In genomic region chr15:101983315-101983948, GRCm38 (mm10) we compare ENCODE assay signal across 8 mouse cellular contexts. TPM values are rescaled to one million over a fixed set of nuclear protein-coding genes. Genes with fewer than 3 reads are reported as not detected.
DNase-seq lines count a peak whose midpoint lies in the region; TF ChIP-seq lines count a peak whose summit lies in the region.

No protein-coding gene starts in this region.

- H3K27ac ChIP-seq in heart, adult 2 months: peak overlapping the region; percentile 80
- H3K27ac ChIP-seq in ES-E14 (ENCODE audit: insufficient read depth, low read depth, low read length, poor library complexity, severe bottlenecking): no peak overlapping the region
- peak overlapping the region; percentile 86 for H3K27ac ChIP-seq in hindbrain, embryonic 10.5 days
- peak overlapping the region; percentile 81 for H3K27ac ChIP-seq in midbrain, embryonic 10.5 days (replicated peaks)

- no peaks in the 10 kb centered on the region for H3K27me3 ChIP-seq in heart, adult 2 months (ENCODE audit: control insufficient read depth, insufficient read depth, low read length)
- peaks cover 5% of the 10 kb centered on the region; the same call in 1 of the 2 replicates for H3K27me3 ChIP-seq in hindbrain, embryonic 10.5 days (ENCODE audit: insufficient read depth, poor library complexity, severe bottlenecking)
- H3K27me3 ChIP-seq in midbrain, embryonic 10.5 days (ENCODE audit: low read depth, poor library complexity, severe bottlenecking): no peaks in the 10 kb centered on the region

- TF ChIP-seq POLR2A in heart, adult 2 months (IDR thresholded peaks at IDR 0.05; ENCODE audit: insufficient read depth, low read depth, low read length): no peak

- in situ Hi-C loops in ES-E14 (cut with MboI; ENCODE audit: low sequenced_read_pairs in 2 of 2, unreplicated experiment in 2 of 2): loop anchor here (10.0 to 25.0 kb wide), 2 partner anchors 646 to 649 kb away; no protein-coding TSS in a partner anchor

- no peak overlapping the region for H3K9ac ChIP-seq in heart, adult 2 months (ENCODE audit: low read depth, low read length)
- H3K9ac ChIP-seq in ES-E14 (ENCODE audit: insufficient read depth, low read depth, low read length, poor library complexity, severe bottlenecking): peak overlapping the region; percentile 64

- no peaks in the 10 kb centered on the region for H3K79me2 ChIP-seq in heart, adult 2 months (replicated peaks; ENCODE audit: control insufficient read depth, insufficient read depth, low read length)

- DNase-seq in heart, adult 2 months: peak in 1 of 2 experiments; percentile 30
- DNase-seq in heart, postnatal 25 days (ENCODE audit: low spot score): no peak
- no peak for DNase-seq in ES-E14 (ENCODE audit: low read depth, low spot score)
- DNase-seq in hindbrain, embryonic 10.5 days (ENCODE audit: low spot score): no peak
- DNase-seq in midbrain, embryonic 10.5 days (ENCODE audit: low spot score): no peak
- DNase-seq in adrenal gland, adult 2 months: no peak
- no peak for DNase-seq in spleen, adult 12 weeks (ENCODE audit: low spot score)
- no peak for DNase-seq in thymus, postnatal 36 days

- 71% methylated on average over 13 of the region's 13 CpGs for WGBS in heart, adult 2 months
- 76% methylated on average over 13 of the region's 13 CpGs for WGBS in hindbrain, embryonic 10.5 days
- 83% methylated on average over 13 of the region's 13 CpGs for WGBS in midbrain, embryonic 10.5 days

- H3K4me1 ChIP-seq in heart, adult 2 months (ENCODE audit: control insufficient read depth, insufficient read depth, low read length): peaks cover 3% of the 10 kb centered on the region; the same call in 1 of the 2 replicates
- peaks cover 0 to 8% of the 10 kb centered on the region in 2 experiments; a peak in 1 of 4 replicates for H3K4me1 ChIP-seq in ES-E14 (ENCODE audit: control insufficient read depth in 2 of 2, insufficient read depth in 2 of 2, low read length in 2 of 2, poor library complexity in 1 of 2)
- H3K4me1 ChIP-seq in hindbrain, embryonic 10.5 days (replicated peaks): peaks cover 17% of the 10 kb centered on the region
- H3K4me1 ChIP-seq in midbrain, embryonic 10.5 days: peaks cover 20% of the 10 kb centered on the region

- intact Hi-C loops in heart, adult 2 months (cut with DNase I): loop anchor here (10.0 kb wide), 1 partner anchor 241 kb away; no protein-coding TSS in a partner anchor
- intact Hi-C loops in heart, postnatal 25 days (cut with DNase I): loop anchor here (10.0 kb wide), 2 partner anchors 241 to 739 kb away; no protein-coding TSS in a partner anchor

- TF ChIP-seq EP300 in heart, adult 2 months (IDR thresholded peaks at IDR 0.05; ENCODE audit: insufficient read depth, low read depth, low read length): no peak

- no peak overlapping the region for H3K4me3 ChIP-seq in heart, adult 2 months
- H3K4me3 ChIP-seq in ES-E14 (ENCODE audit: insufficient read depth in 1 of 2, low read depth in 1 of 2, low read length in 2 of 2, poor library complexity in 1 of 2, severe bottlenecking in 1 of 2): peak overlapping the region in 1 of 2 experiments; percentile 15; a peak in 1 of 4 replicates
- peak overlapping the region; percentile 44 for H3K4me3 ChIP-seq in hindbrain, embryonic 10.5 days
- H3K4me3 ChIP-seq in midbrain, embryonic 10.5 days: peak overlapping the region; percentile 47

- no peaks in the 10 kb centered on the region for H3K36me3 ChIP-seq in heart, adult 2 months (ENCODE audit: control insufficient read depth, insufficient read depth, low read length)
- no peaks in the 10 kb centered on the region for H3K36me3 ChIP-seq in ES-E14 (ENCODE audit: control insufficient read depth, insufficient read depth, low read length, poor library complexity, severe bottlenecking)
- no peaks in the 10 kb centered on the region for H3K36me3 ChIP-seq in hindbrain, embryonic 10.5 days
- no peaks in the 10 kb centered on the region for H3K36me3 ChIP-seq in midbrain, embryonic 10.5 days

- no peaks in the 10 kb centered on the region for H3K9me3 ChIP-seq in ES-E14 (ENCODE audit: control insufficient read depth, insufficient read depth, low read depth, low read length)
- no peaks in the 10 kb centered on the region for H3K9me3 ChIP-seq in hindbrain, embryonic 10.5 days
- no peaks in the 10 kb centered on the region for H3K9me3 ChIP-seq in midbrain, embryonic 10.5 days (replicated peaks)

- TF ChIP-seq CTCF in heart, adult 2 months (IDR thresholded peaks at IDR 0.05): no peak

TF ChIP-seq in ES-E14, 5 proteins besides CTCF, POLR2A, EP300 and RAD21:
- no peak for TF ChIP-seq MAFK (IDR thresholded peaks at IDR 0.05; ENCODE audit: insufficient read depth, low read depth, low read length)
- no peak for TF ChIP-seq CHD2 (IDR thresholded peaks at IDR 0.05; ENCODE audit: low read depth, low read length)
- no peak for TF ChIP-seq ZNF384 (IDR thresholded peaks at IDR 0.05; ENCODE audit: low read depth, low read length)
- TF ChIP-seq ZC3H11A (IDR thresholded peaks at IDR 0.05; ENCODE audit: borderline replicate concordance, low read depth, low read length): no peak
- no peak for TF ChIP-seq HCFC1 (IDR thresholded peaks at IDR 0.05; ENCODE audit: borderline replicate concordance, insufficient read depth, low read length)

RNA-seq across cellular contexts. Expression of gene Krt8, which starts 20.9 kb away (rescaled TPM):
- 1 to 10 TPM; 1.7 TPM for total RNA-seq in heart, adult 2 months (2021)
- polyA plus RNA-seq in heart, adult 2 months (2012; rRNA removed): 2.3 and 9.8 TPM in 2 replicates
- total RNA-seq in heart, postnatal 25 days (2021): 1 to 10 TPM; 2.5 to 2.7 TPM
- 346 and 451 TPM in 2 replicates for total RNA-seq in ES-E14 (2012; rRNA removed)
- polyA plus RNA-seq in hindbrain, embryonic 10.5 days (2016; fragmentation: Nextera tagmentation; extraction: Ambion mirVana): 43.1 and 55.5 TPM in 2 replicates
- 18.5 and 21.9 TPM in 2 replicates for polyA plus RNA-seq in midbrain, embryonic 10.5 days (2016; fragmentation: Nextera tagmentation; extraction: Ambion mirVana)
- total RNA-seq in adrenal gland, adult 2 months (2021): 1 to 10 TPM; 1.7 TPM
- polyA plus RNA-seq in adrenal gland, adult 2 months (2012; rRNA removed): 0.62 and 1.1 TPM in 2 replicates

RNA-seq across cellular contexts. Expression of gene Krt78, which starts 29.3 kb away (rescaled TPM):
- total RNA-seq in heart, adult 2 months (2021): under 1 TPM in 1 of 2 experiments, not detected in 1; 0.08 TPM
- polyA plus RNA-seq in heart, adult 2 months (2012; rRNA removed): not detected in 2 replicates
- total RNA-seq in heart, postnatal 25 days (2021): not detected
- 0.09 TPM in 1 of 2 replicates, not detected in the other for total RNA-seq in ES-E14 (2012; rRNA removed)
- not detected in 2 replicates for polyA plus RNA-seq in hindbrain, embryonic 10.5 days (2016; fragmentation: Nextera tagmentation; extraction: Ambion mirVana)
- not detected in 2 replicates for polyA plus RNA-seq in midbrain, embryonic 10.5 days (2016; fragmentation: Nextera tagmentation; extraction: Ambion mirVana)
- total RNA-seq in adrenal gland, adult 2 months (2021): not detected
- polyA plus RNA-seq in adrenal gland, adult 2 months (2012; rRNA removed): not detected in 2 replicates

RNA-seq across cellular contexts. Expression of gene Krt79, which starts 43.3 kb away (rescaled TPM):
- under 1 TPM in 1 of 2 experiments, not detected in 1; 0.27 TPM for total RNA-seq in heart, adult 2 months (2021)
- 1.5 and 2.3 TPM in 2 replicates for polyA plus RNA-seq in heart, adult 2 months (2012; rRNA removed)
- not detected for total RNA-seq in heart, postnatal 25 days (2021)
- 0.74 and 2.0 TPM in 2 replicates for total RNA-seq in ES-E14 (2012; rRNA removed)
- 0.18 TPM in 1 of 2 replicates, not detected in the other for polyA plus RNA-seq in hindbrain, embryonic 10.5 days (2016; fragmentation: Nextera tagmentation; extraction: Ambion mirVana)
- polyA plus RNA-seq in midbrain, embryonic 10.5 days (2016; fragmentation: Nextera tagmentation; extraction: Ambion mirVana): 0.07 and 0.20 TPM in 2 replicates
- total RNA-seq in adrenal gland, adult 2 months (2021): 1 to 10 TPM; 1.1 to 2.3 TPM
- 0.26 and 1.8 TPM in 2 replicates for polyA plus RNA-seq in adrenal gland, adult 2 months (2012; rRNA removed)

RNA-seq across cellular contexts. Expression of gene Krt18, which starts 44.5 kb away (rescaled TPM):
- 1 to 10 TPM; 2.6 to 2.7 TPM for total RNA-seq in heart, adult 2 months (2021)
- polyA plus RNA-seq in heart, adult 2 months (2012; rRNA removed): 2.7 and 6.7 TPM in 2 replicates
- 1 to 10 TPM; 3.7 to 4.9 TPM for total RNA-seq in heart, postnatal 25 days (2021)
- 266 and 382 TPM in 2 replicates for total RNA-seq in ES-E14 (2012; rRNA removed)
- polyA plus RNA-seq in hindbrain, embryonic 10.5 days (2016; fragmentation: Nextera tagmentation; extraction: Ambion mirVana): 38.6 and 53.5 TPM in 2 replicates
- polyA plus RNA-seq in midbrain, embryonic 10.5 days (2016; fragmentation: Nextera tagmentation; extraction: Ambion mirVana): 11.4 and 21.0 TPM in 2 replicates
- total RNA-seq in adrenal gland, adult 2 months (2021): 1 to 10 TPM; 1.6 to 2.5 TPM
- polyA plus RNA-seq in adrenal gland, adult 2 months (2012; rRNA removed): 0.61 and 1.1 TPM in 2 replicates

RNA-seq across cellular contexts. Expression of gene Krt4, which starts 58.9 kb away (rescaled TPM):
- not detected for total RNA-seq in heart, adult 2 months (2021)
- 0.43 TPM in 1 of 2 replicates, not detected in the other for polyA plus RNA-seq in heart, adult 2 months (2012; rRNA removed)
- total RNA-seq in heart, postnatal 25 days (2021): not detected
- 0.13 TPM in 1 of 2 replicates, not detected in the other for total RNA-seq in ES-E14 (2012; rRNA removed)
- polyA plus RNA-seq in hindbrain, embryonic 10.5 days (2016; fragmentation: Nextera tagmentation; extraction: Ambion mirVana): not detected in 2 replicates
- not detected in 2 replicates for polyA plus RNA-seq in midbrain, embryonic 10.5 days (2016; fragmentation: Nextera tagmentation; extraction: Ambion mirVana)
- not detected for total RNA-seq in adrenal gland, adult 2 months (2021)
- polyA plus RNA-seq in adrenal gland, adult 2 months (2012; rRNA removed): 0.08 and 0.33 TPM in 2 replicates

Comparison
In these comparisons a context has a peak if more than half of its experiments do, and no peak if none do; other contexts are left out.
1. RNA of gene Krt8, which starts 20.9 kb away (total RNA-seq): 346 to 451 TPM in ES-E14; 2.5 to 2.7 TPM in heart, postnatal 25 days, 1.7 TPM in heart, adult 2 months and 1.7 TPM in adrenal gland, adult 2 months; every median in the first group is over 10 times any median in the second.